Mouse (Mus musculus) cerebellum, adult 2 months (tissue): Measurements from ENCODE around the gene Srd5a3.

ENCODE experiments used
- CTCF ChIP-seq: fragments of 200-500 bp; IDR thresholded peaks from 2 replicates; pipeline ENCODE4 v1.5.1; 2011; ENCODE audit warnings: low read depth, mild to moderate bottlenecking, control low read depth, low read length, moderate library complexity, borderline replicate concordance; ENCODE audit not compliant: insufficient read depth
- POLR2A ChIP-seq: fragments of 200-500 bp; IDR thresholded peaks from 2 replicates; pipeline ENCODE4 v1.6.1; 2011; ENCODE audit warnings: low read length, control low read depth, borderline replicate concordance; ENCODE audit not compliant: insufficient read depth

- no peak for TF ChIP-seq CTCF
- TF ChIP-seq POLR2A: no peak
These were observed 23.8 kb downstream of the Srd5a3 start for GRCm38 (mm10) chr5:76163828-76164390.
